Mouse (Mus musculus) myocyte (in vitro differentiated cells): ENCODE measurements around the gene Taf1c.

Source experiments
- CEBPB ChIP-seq: IDR thresholded peaks from 2 replicates; pipeline ENCODE4 v1.6.1; 2011; ENCODE audit warnings: mild to moderate bottlenecking, moderate library complexity; ENCODE audit not compliant: poor library complexity, insufficient read depth, severe bottlenecking
- E2F4 ChIP-seq: IDR thresholded peaks from one replicate; pipeline ENCODE4 v1.6.1; 2011; ENCODE audit warnings: mild to moderate bottlenecking, control low read depth, moderate library complexity; ENCODE audit not compliant: insufficient read depth
- MAX ChIP-seq: IDR thresholded peaks from one replicate; pipeline ENCODE4 v1.6.1; 2011; ENCODE audit warnings: low read depth, mild to moderate bottlenecking, control low read depth
- MYOD1 ChIP-seq, 3 experiments: IDR thresholded peaks; one replicate each; pipeline ENCODE4 v1.6.1; 2011; ENCODE audit warnings: control low read depth in 2 of 3, low read depth in 2 of 3, mild to moderate bottlenecking in 2 of 3, moderate library complexity in 1 of 3; ENCODE audit not compliant: insufficient read length in 2 of 3, control insufficient read depth in 1 of 3
- MYOG ChIP-seq, 3 experiments: IDR thresholded peaks; one replicate each; pipeline ENCODE4 v1.6.1; 2011; ENCODE audit warnings: control low read depth in 2 of 3, low read depth in 2 of 3, mild to moderate bottlenecking in 2 of 3; ENCODE audit not compliant: insufficient read length in 2 of 3, control insufficient read depth in 1 of 3, insufficient read depth in 1 of 3
- POLR2A ChIP-seq: IDR thresholded peaks from one replicate; pipeline ENCODE4 v1.6.1; 2011; ENCODE audit warnings: low read depth, mild to moderate bottlenecking, control low read depth, moderate library complexity; ENCODE audit not compliant: insufficient read length
- POLR2AphosphoS2 ChIP-seq: IDR thresholded peaks from one replicate; pipeline ENCODE4 v1.6.1; 2011; ENCODE audit warnings: low read depth, control low read depth; ENCODE audit not compliant: insufficient read length
- REST ChIP-seq: IDR thresholded peaks from one replicate; pipeline ENCODE4 v1.6.1; 2011; ENCODE audit warnings: mild to moderate bottlenecking, control low read depth, moderate library complexity; ENCODE audit not compliant: insufficient read depth, insufficient read length
- SRF ChIP-seq: IDR thresholded peaks from one replicate; pipeline ENCODE4 v1.6.1; 2011; ENCODE audit warnings: low read depth; ENCODE audit not compliant: control insufficient read depth, insufficient read length
- TCF12 ChIP-seq: IDR thresholded peaks from one replicate; pipeline ENCODE4 v1.6.1; 2011; ENCODE audit warnings: mild to moderate bottlenecking, control low read depth; ENCODE audit not compliant: poor library complexity, insufficient read depth, severe bottlenecking
- TCF3 ChIP-seq: IDR thresholded peaks from one replicate; pipeline ENCODE4 v1.6.1; 2011; ENCODE audit warnings: low read depth, control low read depth; ENCODE audit not compliant: insufficient read length
- USF1 ChIP-seq: IDR thresholded peaks from one replicate; pipeline ENCODE4 v1.6.1; 2011; ENCODE audit warnings: low read depth, mild to moderate bottlenecking, control low read depth, moderate library complexity

DNA sequence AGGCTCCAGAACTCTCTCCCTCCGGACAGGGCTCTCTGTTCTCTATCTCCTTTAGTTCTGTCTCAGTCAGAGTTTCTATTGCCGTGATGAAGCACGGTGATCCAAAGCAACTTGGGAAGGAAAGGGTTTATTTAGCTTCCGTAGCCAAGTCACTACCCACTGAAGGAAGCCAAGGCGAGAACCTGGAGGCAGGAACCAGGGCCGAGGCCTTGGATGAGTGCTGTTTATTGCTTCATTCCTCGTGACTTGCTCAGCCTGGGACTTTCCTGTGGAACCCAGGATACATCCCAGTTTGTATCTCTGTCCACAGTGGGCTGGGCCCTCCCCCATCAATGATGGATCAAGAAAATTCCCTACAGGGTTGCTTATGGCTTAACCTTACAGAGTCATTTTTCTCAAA lies 31.7 kb upstream of the Taf1c start:
- TF ChIP-seq SRF (no peak), E2F4 (no peak), POLR2A (no peak), MYOD1 (IDR thresholded peaks at IDR 0.05; ENCODE audit: control insufficient read depth in 1 of 3, insufficient read length in 2 of 3, low read depth in 2 of 3) (no peak), MYOG (IDR thresholded peaks at IDR 0.05; ENCODE audit: control insufficient read depth in 1 of 3, insufficient read depth in 1 of 3, insufficient read length in 2 of 3, low read depth in 2 of 3) (no peak), POLR2AphosphoS2 (no peak), TCF12 (no peak), USF1 (no peak), MAX (no peak), CEBPB (no peak), TCF3 (no peak), REST (no peak)
